Mouse (Mus musculus): ENCODE measurements around the gene Lrp2.

Lrp2 gene

DNA sequence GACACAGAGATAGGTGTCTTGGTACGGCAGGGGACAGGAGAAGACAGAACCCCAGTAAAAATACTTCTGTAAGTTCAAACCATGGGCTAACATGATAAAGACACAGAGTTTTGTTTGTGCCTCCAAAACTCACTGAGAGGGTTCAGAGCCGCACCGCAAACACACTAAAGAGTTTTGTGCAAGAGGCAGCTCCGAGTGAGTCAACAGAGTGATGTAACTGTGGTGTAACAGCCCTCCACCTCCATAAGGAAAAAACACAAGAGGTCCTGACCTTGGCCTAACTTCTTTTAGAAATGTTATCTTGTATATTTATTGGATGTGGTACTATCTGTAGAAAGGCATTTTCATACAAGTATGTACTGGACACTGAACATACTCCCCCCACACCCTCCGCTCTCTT is 180.2 kb downstream of the Lrp2 start:
- no peak for DNase-seq (ENCODE audit: low read depth, low spot score)

DNA sequence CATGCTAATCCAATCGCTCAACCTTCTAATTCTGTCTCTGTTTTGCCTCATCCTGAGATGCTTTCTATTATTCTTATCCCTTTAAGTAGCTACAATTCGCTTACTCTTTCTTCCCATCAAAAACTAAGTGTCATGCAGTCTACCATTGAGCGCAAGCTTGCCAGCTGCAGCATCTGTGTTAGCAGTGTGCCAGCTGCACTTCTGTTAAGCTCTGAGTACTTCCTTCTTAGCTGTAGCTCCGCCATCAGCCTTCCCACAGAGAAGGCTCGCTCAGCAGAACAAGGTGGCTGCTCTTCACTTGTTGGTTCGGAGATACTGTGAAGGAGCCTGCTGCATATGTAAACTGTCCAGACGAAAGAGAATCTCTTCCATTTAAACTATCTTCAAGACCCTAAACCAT is 183.6 kb downstream of the Lrp2 start:
- no peak for DNase-seq (ENCODE audit: low read depth, low spot score)

DNA sequence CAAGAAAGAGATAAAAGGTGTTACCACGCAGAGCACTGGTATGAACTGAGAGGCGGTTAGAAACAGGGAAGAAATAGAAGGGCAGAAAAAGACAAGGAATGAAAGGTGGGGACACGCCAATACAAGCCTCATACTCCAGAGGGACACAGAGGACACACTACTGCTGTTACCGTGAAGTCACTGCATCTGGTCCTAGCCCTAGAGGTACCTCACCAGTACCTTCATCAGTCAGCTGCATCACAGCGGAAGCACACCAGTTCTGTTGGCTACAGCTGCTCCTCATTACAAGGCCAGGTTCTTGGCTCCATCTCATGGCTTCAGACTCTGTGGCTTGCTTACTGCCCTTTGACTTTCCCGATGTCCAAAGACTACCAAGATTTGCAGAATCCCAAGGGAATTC is 184.0 kb downstream of the Lrp2 start:
- DNase-seq (ENCODE audit: low read depth, low spot score): no peak

DNA sequence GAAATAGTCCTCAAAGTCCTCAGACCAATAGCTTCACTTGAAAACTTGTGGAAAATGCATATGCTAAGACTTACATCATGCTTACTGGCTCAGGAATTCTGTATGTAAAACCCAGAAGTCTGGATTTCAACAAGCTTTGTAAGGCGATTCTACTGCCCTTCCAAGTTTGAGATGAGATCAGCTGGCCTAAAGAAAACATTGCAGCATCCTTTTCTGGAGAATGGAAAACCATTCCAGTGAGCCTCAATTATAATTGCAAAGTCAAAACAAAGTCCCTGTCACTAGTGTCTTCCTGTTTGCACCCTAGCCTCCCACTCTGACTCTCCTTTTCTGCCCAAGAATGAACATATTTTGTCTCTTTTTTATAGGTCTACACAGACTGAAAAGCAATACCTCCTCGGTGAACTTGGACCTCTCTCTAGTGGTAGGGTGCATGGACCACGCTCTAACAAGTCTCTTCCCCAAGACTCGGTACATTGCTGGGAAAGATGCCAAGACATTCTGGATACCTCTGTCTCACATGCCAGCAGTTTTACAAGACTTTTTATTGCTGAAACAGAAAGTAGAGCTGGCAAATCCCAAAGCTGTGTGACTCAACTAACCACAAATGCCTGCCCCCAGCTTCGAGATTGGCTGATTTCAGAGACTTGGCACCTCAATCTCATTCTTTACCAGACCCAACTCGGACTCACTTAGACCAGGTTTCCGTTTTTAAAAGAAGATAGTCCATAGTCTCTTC is 184.8 kb downstream of the Lrp2 start:
- DNase-seq (ENCODE audit: low read depth, low spot score): no peak

DNA sequence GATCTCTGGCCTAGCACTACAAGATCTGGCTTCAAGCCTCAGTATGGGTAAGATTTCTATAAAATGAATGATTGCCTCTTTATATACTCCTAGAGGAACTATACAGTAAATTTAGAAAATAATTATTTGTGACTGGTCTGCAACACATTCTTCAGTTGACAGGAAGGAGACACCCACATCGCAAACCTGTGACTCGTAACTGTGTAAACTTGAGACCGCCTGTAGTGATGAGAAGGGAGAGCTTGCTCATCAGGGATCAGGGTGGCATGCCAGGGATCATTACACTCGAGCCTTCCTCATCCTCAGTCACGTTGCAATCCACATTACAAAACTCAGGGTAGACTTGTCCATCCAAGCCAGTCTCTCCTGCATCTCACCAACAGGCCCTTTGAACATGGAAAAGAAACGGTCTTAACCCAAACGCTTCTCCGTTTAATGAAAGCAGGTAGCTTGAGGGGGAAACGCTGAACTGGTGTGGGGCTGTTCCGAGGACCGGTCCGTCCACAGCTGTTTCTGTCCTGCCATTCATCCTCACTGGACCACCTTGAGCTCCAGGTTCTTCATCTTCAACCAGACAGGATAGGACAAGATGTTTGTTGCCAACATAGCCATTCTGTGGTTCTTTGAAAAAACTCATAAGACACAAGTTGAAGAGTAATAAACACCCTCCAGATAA is 189.0 kb downstream of the Lrp2 start:
- no peak for DNase-seq (ENCODE audit: low read depth, low spot score)

DNA sequence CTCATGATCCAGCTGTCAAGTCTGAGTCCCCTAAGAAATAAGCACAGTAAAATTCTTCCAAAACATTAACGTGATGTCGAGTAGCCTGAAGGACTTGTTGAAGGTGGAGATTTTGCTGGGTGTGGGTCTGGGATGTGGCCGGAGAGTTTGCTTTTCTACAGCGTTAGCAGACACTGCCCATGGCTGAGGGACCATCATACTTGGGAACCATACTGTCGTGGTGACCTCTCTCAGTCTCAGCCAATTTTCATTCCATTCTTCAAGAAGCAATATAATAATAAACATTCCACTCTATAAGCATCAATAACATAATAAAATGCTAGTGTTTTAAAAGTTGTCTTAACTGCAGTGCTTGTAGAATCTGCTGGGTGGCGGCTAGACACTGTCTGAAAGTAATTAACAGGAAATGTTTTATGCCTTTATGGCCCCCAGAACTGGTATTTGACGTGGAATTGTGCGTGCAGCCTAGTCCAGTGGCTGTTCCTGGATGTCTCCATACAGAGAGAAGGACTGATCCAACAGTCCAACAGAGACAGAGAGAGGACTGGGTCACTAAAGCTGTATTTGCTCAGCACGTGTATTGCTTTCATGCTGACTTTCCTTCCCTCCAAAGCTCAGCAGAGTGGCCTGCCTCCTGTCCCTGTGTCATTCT is 190.1 kb downstream of the Lrp2 start:
- DNase-seq (ENCODE audit: low read depth, low spot score): no peak

DNA sequence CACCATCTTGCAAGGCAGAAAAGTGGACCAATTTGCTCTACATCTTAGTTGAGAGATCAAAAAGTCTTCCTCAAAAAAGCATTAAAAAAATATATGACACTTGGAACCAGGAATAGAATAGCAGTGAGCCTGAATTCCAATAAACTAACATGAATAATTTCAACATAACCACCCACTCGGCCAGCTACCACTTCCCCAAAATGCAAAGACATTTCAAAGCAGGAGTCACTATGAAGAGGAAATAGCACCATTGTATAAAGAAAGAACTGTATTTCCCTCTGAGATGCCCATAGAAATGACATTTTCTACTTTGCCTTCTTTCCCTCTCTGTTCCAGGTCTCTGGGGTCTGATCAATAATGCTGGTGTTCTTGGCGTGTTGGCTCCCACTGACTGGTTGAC is 191.9 kb downstream of the Lrp2 start:
- DNase-seq (ENCODE audit: low read depth, low spot score): no peak

DNA sequence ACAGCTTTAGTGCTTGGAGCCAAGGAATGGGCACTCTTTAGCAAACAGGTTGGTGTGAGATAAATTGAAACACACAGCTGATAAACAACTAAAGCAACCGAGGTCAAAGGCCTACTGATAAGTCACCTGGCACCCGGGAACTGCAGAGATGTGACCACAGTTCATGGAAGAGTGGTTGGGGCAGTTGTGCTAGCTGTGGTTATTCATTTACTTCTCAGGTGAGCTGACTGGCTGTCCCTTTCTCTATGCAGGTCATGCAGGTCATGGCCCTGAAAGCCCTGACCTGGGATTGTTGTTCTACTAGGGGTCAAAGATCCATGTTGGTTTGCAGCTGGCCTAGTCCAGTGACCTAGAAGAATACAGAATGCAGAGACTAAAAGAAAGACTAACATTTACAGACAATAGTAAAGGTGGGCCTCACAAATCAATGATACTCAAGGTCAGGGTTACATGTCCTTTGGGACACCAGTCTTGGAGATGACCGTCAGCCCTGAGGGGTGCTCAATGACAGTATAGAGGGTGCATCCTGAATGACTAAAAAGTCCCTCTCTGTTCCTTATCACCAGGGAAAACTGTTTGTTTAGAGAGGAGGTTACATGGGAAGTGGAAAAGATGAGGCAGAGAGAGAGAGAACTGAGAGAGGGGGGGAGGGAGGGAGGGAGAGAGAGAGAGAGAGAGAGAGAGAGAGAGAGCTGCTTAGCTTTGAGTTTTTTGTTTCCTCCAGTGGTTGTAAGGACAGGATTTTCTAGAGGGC is 199.6 kb downstream of the Lrp2 start:
- DNase-seq (ENCODE audit: low read depth, low spot score): no peak

DNA sequence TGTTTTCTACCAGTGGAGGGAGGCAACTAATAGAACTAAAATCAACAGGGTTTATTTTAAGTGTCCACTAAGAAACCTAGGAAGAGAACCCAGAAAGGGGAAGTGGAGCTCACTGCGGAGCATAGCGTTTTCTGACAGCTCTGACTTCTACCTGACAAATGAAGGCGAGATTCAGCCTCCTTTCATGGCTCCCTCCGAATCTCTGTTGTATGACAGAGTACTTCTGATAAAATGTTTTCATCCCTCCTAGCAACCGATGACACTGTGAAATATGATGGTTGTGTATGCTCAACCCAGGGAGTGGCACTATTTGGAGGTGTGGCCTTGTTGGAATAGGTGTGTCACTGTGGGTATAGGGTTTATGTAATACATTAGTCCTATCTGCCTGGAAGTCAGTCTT is 203.0 kb downstream of the Lrp2 start:
- DNase-seq (ENCODE audit: low read depth, low spot score): no peak

DNA sequence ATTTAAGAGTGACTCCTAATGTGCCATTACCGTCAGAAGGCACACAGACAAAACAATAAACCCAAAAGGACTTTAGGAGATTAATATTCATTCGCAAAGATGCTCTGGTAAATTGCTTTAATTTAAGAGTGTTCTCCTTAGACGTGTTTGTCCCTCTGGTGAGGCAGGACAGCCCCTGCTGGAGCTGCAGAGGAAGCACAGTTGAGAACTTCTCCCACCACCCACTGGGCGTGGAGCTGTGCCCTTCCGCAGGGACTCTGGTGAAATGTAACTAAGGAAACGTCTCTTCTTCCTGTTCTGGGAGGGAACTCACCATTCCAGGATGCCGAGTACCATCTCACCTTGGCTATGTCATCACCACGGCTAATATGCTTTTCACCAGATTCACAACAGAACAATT is 204.1 kb downstream of the Lrp2 start:
- DNase-seq (ENCODE audit: low read depth, low spot score): no peak

DNA sequence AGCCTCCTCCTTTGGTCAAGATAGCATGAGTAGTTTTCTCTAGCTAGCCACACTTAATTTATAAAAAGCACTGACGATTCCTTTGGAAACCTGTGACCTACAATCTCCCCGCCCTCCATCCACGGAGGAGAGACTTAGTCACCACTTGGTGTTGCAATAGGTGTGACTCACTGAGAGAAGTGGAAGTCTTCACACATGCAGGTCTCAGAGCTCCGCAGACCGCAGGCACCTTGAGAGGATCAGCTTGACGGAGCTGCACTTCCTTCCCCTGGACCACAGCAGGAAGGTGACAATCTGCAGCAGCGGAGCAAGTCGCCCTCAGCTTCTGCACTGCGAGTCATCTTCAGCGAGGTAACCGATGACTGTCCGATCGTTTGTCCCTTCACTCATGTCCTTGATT is 205.6 kb downstream of the Lrp2 start, which contains the start of gene Dhrs9:
Gene Dhrs9 (plus strand): TSS at position 165 of the 400 bp plus-strand sequence.
- DNase-seq (ENCODE audit: low read depth, low spot score): no peak

DNA sequence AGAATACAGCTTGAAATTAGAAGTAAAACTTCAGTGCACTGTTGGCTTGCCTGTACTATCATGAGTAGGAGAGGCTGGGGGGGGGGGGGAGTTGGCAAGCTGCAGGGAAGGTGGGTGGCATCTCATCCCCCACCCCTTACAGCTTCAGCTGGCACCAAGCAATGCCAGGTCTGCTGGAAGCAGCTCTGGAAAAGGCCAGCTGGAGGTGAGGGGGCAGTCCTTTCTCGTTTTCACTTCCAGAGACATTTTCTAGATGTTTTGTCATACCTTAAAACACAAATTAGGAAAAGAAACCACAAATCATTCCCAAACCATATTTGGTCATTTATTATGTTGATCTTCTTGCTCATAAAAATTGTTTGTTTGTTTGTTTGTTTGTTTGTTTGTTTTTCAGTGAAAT is 206.1 kb downstream of the Lrp2 start:
- no peak for DNase-seq (ENCODE audit: low read depth, low spot score)

DNA sequence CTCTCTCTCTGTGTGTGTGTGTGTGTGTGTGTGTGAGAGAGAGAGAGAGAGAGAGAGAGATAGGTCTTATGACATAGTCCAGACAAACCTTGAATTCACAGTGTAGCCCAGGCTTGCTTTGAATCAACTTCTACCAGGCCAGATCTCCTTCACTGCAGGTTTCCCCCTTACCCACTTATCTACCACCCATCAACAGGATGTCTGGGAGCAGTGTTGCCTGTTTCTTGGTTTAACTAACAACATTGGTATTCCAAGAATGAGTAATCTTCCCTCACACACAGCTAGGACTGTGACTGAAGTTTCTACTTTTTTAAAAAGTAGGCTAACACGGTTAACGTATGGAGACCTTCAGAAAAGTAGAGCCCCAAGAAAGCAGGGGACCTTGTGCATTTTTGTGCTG is 209.1 kb downstream of the Lrp2 start:
- no peak for DNase-seq (ENCODE audit: low read depth, low spot score)

All from retina, postnatal 7 days (tissue).